Mouse (Mus musculus): ENCODE measurements around the gene Lztr1.

GRCm38 (mm10) chr16:17561128-17561750 is 52.8 kb downstream of the Lztr1 start, which contains the start of gene Lrrc74b:
- TF ChIP-seq CTCF (conservative IDR thresholded peaks at IDR 0.05; ENCODE audit: insufficient read depth, insufficient read length, low read depth, low read length) = no peak
- TF ChIP-seq POLR2A (IDR thresholded peaks at IDR 0.05; ENCODE audit: low read depth, low read length) = no peak
